Mouse (Mus musculus): ENCODE results near the gene Plaa. TPM values are rescaled to one million over a fixed set of nuclear protein-coding genes. Genes with fewer than 3 reads are reported as not detected.

The Plaa gene
- total and polyA plus RNA-seq, 3 experiments: 61.0 to 136 (median 134) TPM

DNA sequence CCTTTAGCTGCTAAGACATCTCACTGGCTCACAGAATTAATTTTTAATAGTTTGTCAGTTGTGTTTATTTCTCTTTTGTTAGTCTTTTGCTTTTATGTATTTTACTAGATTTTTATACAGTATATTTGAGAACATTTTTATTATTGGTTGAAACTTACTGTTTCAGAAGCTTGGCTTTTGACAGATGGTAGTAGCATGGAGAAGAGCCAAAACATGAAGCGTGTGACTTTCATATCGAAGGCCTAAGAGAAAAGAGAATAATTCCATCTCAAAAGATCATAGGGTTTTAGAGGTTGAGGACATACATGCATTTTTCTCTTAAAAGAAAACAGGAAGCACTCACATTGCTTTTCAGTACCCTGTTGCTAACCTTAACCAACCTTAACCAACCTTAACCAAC is 40.1 kb upstream of the Plaa start:
- H3K27ac ChIP-seq (ENCODE audit: insufficient read depth, low read depth): no peak overlapping the region
- H3K79me2 ChIP-seq (replicated peaks; ENCODE audit: control insufficient read depth, extremely low read depth, insufficient read depth, poor library complexity, severe bottlenecking): no peaks in the 10 kb centered on the region
- in situ Hi-C loops (cut with MboI; ENCODE audit: low pct_ligation_motif_present, low pct_unique_long_range_greater_than_20kb, low sequenced_read_pairs): no loop called here
- no peak overlapping the region for H3K4me2 ChIP-seq (ENCODE audit: insufficient read depth, low read depth, poor library complexity, severe bottlenecking)
- H3K4me1 ChIP-seq (ENCODE audit: control insufficient read depth in 1 of 2, insufficient read depth in 2 of 2): no peaks in the 10 kb centered on the region
- no peak for DNase-seq (ENCODE audit: extremely low read depth)
- dilution Hi-C loops (cut with MboI; ENCODE audit: extremely low pct_ligation_motif_present, extremely low pct_unique_long_range_greater_than_20kb, low sequenced_read_pairs): no loop called here
- no peak overlapping the region for H3K4me3 ChIP-seq (replicated peaks in 1 of 3; ENCODE audit: low read depth in 2 of 3, low read length in 2 of 3, poor library complexity in 1 of 3)
- H3K9ac ChIP-seq (ENCODE audit: insufficient read depth, low read depth): no peak overlapping the region
- no peak for TF ChIP-seq ZMIZ1 (IDR thresholded peaks at IDR 0.05; ENCODE audit: low read depth, low read length)
- no peak for TF ChIP-seq ELF1 (IDR thresholded peaks at IDR 0.05; ENCODE audit: low read depth, low read length)
- no peaks in the 10 kb centered on the region for H3K9me3 ChIP-seq (replicated peaks; ENCODE audit: low read length)
- no peaks in the 10 kb centered on the region for H3K27me3 ChIP-seq (replicated peaks)
- H3K36me3 ChIP-seq (replicated peaks in 1 of 2; ENCODE audit: control insufficient read depth in 1 of 2, insufficient read depth in 1 of 2, low read length in 1 of 2): no peaks in the 10 kb centered on the region

DNA sequence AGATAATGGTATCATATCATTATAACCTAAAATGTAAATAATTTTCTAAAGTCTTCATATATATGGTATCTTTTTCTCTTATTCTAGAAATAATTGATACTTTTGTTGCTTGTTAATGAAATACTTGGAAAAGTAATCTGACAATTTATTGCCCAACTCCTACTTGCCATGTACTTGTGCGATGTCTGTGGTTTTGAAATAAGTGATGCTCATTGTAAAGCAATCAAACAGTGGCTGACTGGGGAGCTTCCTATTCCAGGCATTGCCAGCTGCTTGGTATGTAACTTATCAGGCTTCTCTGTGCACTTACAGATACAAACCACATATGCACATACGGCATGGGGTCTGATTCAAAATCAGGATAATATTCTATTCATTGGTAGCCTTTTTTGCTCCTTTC is 17.0 kb upstream of the Plaa start:
- H3K27me3 ChIP-seq (replicated peaks): no peaks in the 10 kb centered on the region
- in situ Hi-C loops (cut with MboI; ENCODE audit: low pct_ligation_motif_present, low pct_unique_long_range_greater_than_20kb, low sequenced_read_pairs): no loop called here
- no peaks in the 10 kb centered on the region for H3K79me2 ChIP-seq (replicated peaks; ENCODE audit: control insufficient read depth, extremely low read depth, insufficient read depth, poor library complexity, severe bottlenecking)
- H3K27ac ChIP-seq (ENCODE audit: insufficient read depth, low read depth): no peak overlapping the region
- no peak for DNase-seq (ENCODE audit: extremely low read depth)
- peaks cover 0 to 4% of the 10 kb centered on the region in 2 experiments; a peak in 1 of 4 replicates for H3K4me1 ChIP-seq (ENCODE audit: control insufficient read depth in 1 of 2, insufficient read depth in 2 of 2)
- peaks cover 0 to 7% of the 10 kb centered on the region in 2 experiments for H3K36me3 ChIP-seq (replicated peaks in 1 of 2; ENCODE audit: control insufficient read depth in 1 of 2, insufficient read depth in 1 of 2, low read length in 1 of 2)
- H3K4me2 ChIP-seq (ENCODE audit: insufficient read depth, low read depth, poor library complexity, severe bottlenecking): no peak overlapping the region
- no peak for TF ChIP-seq TCF12 (IDR thresholded peaks at IDR 0.05; ENCODE audit: low read depth, low read length)
- no peak for TF ChIP-seq MXI1 (IDR thresholded peaks at IDR 0.05; ENCODE audit: low read depth, low read length)
- TF ChIP-seq USF2 (conservative IDR thresholded peaks at IDR 0.05; ENCODE audit: low read depth, low read length): no peak
- TF ChIP-seq POLR2AphosphoS2 (IDR thresholded peaks at IDR 0.05; ENCODE audit: low read depth, low read length): no peak
- no peak for TF ChIP-seq NRF1 (IDR thresholded peaks at IDR 0.05; ENCODE audit: low read depth, low read length)
- no peak for TF ChIP-seq MAX (IDR thresholded peaks at IDR 0.05; ENCODE audit: low read length)
- no peak for TF ChIP-seq UBTF (IDR thresholded peaks at IDR 0.05; ENCODE audit: low read depth, low read length)
- TF ChIP-seq GABPA (IDR thresholded peaks at IDR 0.05; ENCODE audit: insufficient replicate concordance, low read depth, low read length): no peak
- no peak for TF ChIP-seq E2F4 (IDR thresholded peaks at IDR 0.05; ENCODE audit: insufficient replicate concordance, low read depth, low read length)
- TF ChIP-seq ZMIZ1 (IDR thresholded peaks at IDR 0.05; ENCODE audit: low read depth, low read length): no peak
- TF ChIP-seq NELFE (IDR thresholded peaks at IDR 0.05; ENCODE audit: low read depth, low read length): no peak
- TF ChIP-seq RAD21 (IDR thresholded peaks at IDR 0.05; ENCODE audit: low read depth, low read length): no peak
- TF ChIP-seq ELF1 (IDR thresholded peaks at IDR 0.05; ENCODE audit: low read depth, low read length): no peak
- TF ChIP-seq CHD2 (IDR thresholded peaks at IDR 0.05; ENCODE audit: low read length): no peak
- no peak overlapping the region for H3K9ac ChIP-seq (ENCODE audit: insufficient read depth, low read depth)
- H3K9me3 ChIP-seq (replicated peaks; ENCODE audit: low read length): no peaks in the 10 kb centered on the region
- no peak overlapping the region for H3K4me3 ChIP-seq (replicated peaks in 1 of 3; ENCODE audit: low read depth in 2 of 3, low read length in 2 of 3, poor library complexity in 1 of 3)
- dilution Hi-C loops (cut with MboI; ENCODE audit: extremely low pct_ligation_motif_present, extremely low pct_unique_long_range_greater_than_20kb, low sequenced_read_pairs): no loop called here

DNA sequence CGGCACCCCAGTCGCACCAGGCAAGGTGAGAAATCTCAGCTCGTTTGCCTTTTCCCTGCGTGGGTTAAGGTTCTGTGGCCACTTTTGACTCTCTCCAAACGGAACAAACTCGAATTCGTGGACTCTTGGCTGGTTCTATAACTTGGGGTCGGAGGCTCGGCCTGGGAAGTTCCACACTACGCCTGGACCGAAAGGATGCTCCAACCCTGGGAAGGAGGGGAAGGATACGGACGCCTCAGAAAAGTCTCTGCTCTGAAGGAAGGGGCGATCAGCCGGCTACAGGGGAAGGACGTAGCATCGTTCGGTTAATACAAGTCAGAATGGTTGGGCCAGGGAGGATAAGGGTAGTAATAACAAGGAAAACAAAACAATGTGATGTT is 11.6 kb upstream of the Plaa start:
- dilution Hi-C loops (cut with MboI; ENCODE audit: extremely low pct_ligation_motif_present, extremely low pct_unique_long_range_greater_than_20kb, low sequenced_read_pairs): no loop called here

More for the DNA sequence above, 11.6 kb upstream of the Plaa start:
- TF ChIP-seq GABPA (IDR thresholded peaks at IDR 0.05; ENCODE audit: insufficient replicate concordance, low read depth, low read length): no peak
- no peak for TF ChIP-seq EP300 (IDR thresholded peaks at IDR 0.05; ENCODE audit: low read length)
- no peak for TF ChIP-seq ZMIZ1 (IDR thresholded peaks at IDR 0.05; ENCODE audit: low read depth, low read length)
- TF ChIP-seq ETS1 (conservative IDR thresholded peaks at IDR 0.05; ENCODE audit: low read depth, low read length): no peak
- TF ChIP-seq E2F4 (IDR thresholded peaks at IDR 0.05; ENCODE audit: insufficient replicate concordance, low read depth, low read length): no peak
- TF ChIP-seq NELFE (IDR thresholded peaks at IDR 0.05; ENCODE audit: low read depth, low read length): no peak
- TF ChIP-seq RCOR1 (conservative IDR thresholded peaks at IDR 0.05; ENCODE audit: low read depth, low read length): no peak
- TF ChIP-seq POLR2AphosphoS2 (IDR thresholded peaks at IDR 0.05; ENCODE audit: low read depth, low read length): no peak
- TF ChIP-seq MAZ (IDR thresholded peaks at IDR 0.05; ENCODE audit: low read depth, low read length): no peak
- TF ChIP-seq TBP (conservative IDR thresholded peaks at IDR 0.05; ENCODE audit: low read depth, low read length): no peak
- TF ChIP-seq SIN3A (IDR thresholded peaks at IDR 0.05; ENCODE audit: low read length): no peak
- TF ChIP-seq KAT2A (IDR thresholded peaks at IDR 0.05; ENCODE audit: insufficient replicate concordance, low read length): no peak
- TF ChIP-seq UBTF (IDR thresholded peaks at IDR 0.05; ENCODE audit: low read depth, low read length): no peak
- no peak for TF ChIP-seq ZNF384 (IDR thresholded peaks at IDR 0.05; ENCODE audit: low read depth, low read length)
- TF ChIP-seq TCF12 (IDR thresholded peaks at IDR 0.05; ENCODE audit: low read depth, low read length): no peak
- no peak for TF ChIP-seq IRF4 (IDR thresholded peaks at IDR 0.05; ENCODE audit: low read depth, low read length)
- TF ChIP-seq NRF1 (IDR thresholded peaks at IDR 0.05; ENCODE audit: low read depth, low read length): no peak
- no peak for TF ChIP-seq CTCF (conservative IDR thresholded peaks at IDR 0.05 in 1 of 2, IDR thresholded peaks at IDR 0.05 in 1 of 2; ENCODE audit: low read depth in 2 of 2, low read length in 2 of 2)
- no peak for TF ChIP-seq BHLHE40 (IDR thresholded peaks at IDR 0.05; ENCODE audit: low read depth, low read length)
- peak overlapping the region; percentile 60 to 97 (median 86) for H3K4me3 ChIP-seq (replicated peaks in 1 of 3; ENCODE audit: low read depth in 2 of 3, low read length in 2 of 3, poor library complexity in 1 of 3)
- H3K36me3 ChIP-seq (replicated peaks in 1 of 2; ENCODE audit: control insufficient read depth in 1 of 2, insufficient read depth in 1 of 2, low read length in 1 of 2): no peaks in the 10 kb centered on the region
- in situ Hi-C loops (cut with MboI; ENCODE audit: low pct_ligation_motif_present, low pct_unique_long_range_greater_than_20kb, low sequenced_read_pairs): no loop called here
- H3K9ac ChIP-seq (ENCODE audit: insufficient read depth, low read depth): peak overlapping the region; percentile 90
- no peak overlapping the region for H3K27ac ChIP-seq (ENCODE audit: insufficient read depth, low read depth)
- no peaks in the 10 kb centered on the region for H3K9me3 ChIP-seq (replicated peaks; ENCODE audit: low read length)
- peak overlapping the region; percentile 83 for H3K4me2 ChIP-seq (ENCODE audit: insufficient read depth, low read depth, poor library complexity, severe bottlenecking)
- H3K79me2 ChIP-seq (replicated peaks; ENCODE audit: control insufficient read depth, extremely low read depth, insufficient read depth, poor library complexity, severe bottlenecking): no peaks in the 10 kb centered on the region
- peak; percentile 17 for DNase-seq (ENCODE audit: extremely low read depth)
- H3K27me3 ChIP-seq (replicated peaks): no peaks in the 10 kb centered on the region
- H3K4me1 ChIP-seq (ENCODE audit: control insufficient read depth in 1 of 2, insufficient read depth in 2 of 2): peaks cover 0 to 19% of the 10 kb centered on the region in 2 experiments; a peak in 2 of 4 replicates
